Mouse (Mus musculus): ENCODE measurements around the gene Rpf1. TPM values are rescaled to one million over a fixed set of nuclear protein-coding genes. Genes with fewer than 3 reads are reported as not detected.

The Rpf1 gene
- polyA plus RNA-seq, 1 experiment from 2014 or later: 35.0 TPM

- peak overlapping the region; percentile 90 for H3K9ac ChIP-seq (ENCODE audit: low read length)
- H3K27me3 ChIP-seq (ENCODE audit: control insufficient read depth, insufficient read depth, low read length): no peaks in the 10 kb centered on the region
- H3K4me3 ChIP-seq (ENCODE audit: control insufficient read depth in 1 of 2, insufficient read depth in 1 of 2, low read depth in 1 of 2, low read length in 2 of 2): peak overlapping the region; percentile 75 to 84
- H3K4me1 ChIP-seq (ENCODE audit: control insufficient read depth in 2 of 2, insufficient read depth in 2 of 2, low read length in 2 of 2): peaks cover 6 to 36% of the 10 kb centered on the region in 2 experiments
- H3K9me3 ChIP-seq (ENCODE audit: control insufficient read depth, low read length): no peaks in the 10 kb centered on the region
- H3K36me3 ChIP-seq (ENCODE audit: control insufficient read depth, insufficient read depth, low read length): peaks cover 27% of the 10 kb centered on the region
- peak overlapping the region; percentile 96 to 99 for H3K27ac ChIP-seq (replicated peaks in 1 of 2; ENCODE audit: control insufficient read depth in 1 of 2, insufficient read depth in 1 of 2, low read depth in 2 of 2, low read length in 2 of 2)
- peak; percentile 72 for ATAC-seq (ENCODE audit: insufficient number of reproducible peaks, insufficient read depth, low FRiP score, low read depth)
- WGBS: under 1% methylated on average over 56 of the region's 57 CpGs
- peak overlapping the region; percentile 94 for H3K4me2 ChIP-seq (ENCODE audit: low read length)
Observed at GRCm38 (mm10) chr3:146500003-146500809, 21.0 kb downstream of the Rpf1 start.

GRCm38 (mm10) chr3:146499431-146500002 is 21.7 kb downstream of the Rpf1 start, which contains the start of the genes Spata1 and Gng5:
TSS of gene Spata1 (minus strand) at chr3:146499753.
TSS of gene Gng5 (plus strand) at chr3:146499807.
- Histone ChIP-seq H3K36me3 (ENCODE audit: control insufficient read depth, insufficient read depth, low read length) (peaks cover 20% of the 10 kb centered on the region), H3K4me1 (ENCODE audit: control insufficient read depth in 2 of 2, insufficient read depth in 2 of 2, low read length in 2 of 2) (peaks cover 6 to 36% of the 10 kb centered on the region in 2 experiments), H3K9me3 (ENCODE audit: control insufficient read depth, low read length) (no peaks in the 10 kb centered on the region), H3K4me2 (ENCODE audit: low read length) (peak within 1 kb of the TSS; percentile 94), H3K27ac (replicated peaks in 1 of 2; ENCODE audit: control insufficient read depth in 1 of 2, insufficient read depth in 1 of 2, low read depth in 2 of 2, low read length in 2 of 2) (peak within 1 kb of the TSS; percentile 96 to 99), H3K9ac (ENCODE audit: low read length) (peak within 1 kb of the TSS; percentile 90), H3K4me3 (ENCODE audit: control insufficient read depth in 1 of 2, insufficient read depth in 1 of 2, low read depth in 1 of 2, low read length in 2 of 2) (peak within 1 kb of the TSS; percentile 75 to 84), H3K27me3 (ENCODE audit: control insufficient read depth, insufficient read depth, low read length) (no peaks in the 10 kb centered on the region)
- ATAC-seq (ENCODE audit: insufficient number of reproducible peaks, insufficient read depth, low FRiP score, low read depth): peak; percentile 95
- WGBS: 0% methylated on average over 47 of the region's 88 CpGs

GRCm38 (mm10) chr3:146498989-146499388 is 22.2 kb downstream of the Rpf1 start:
- Histone ChIP-seq H3K27me3 (ENCODE audit: control insufficient read depth, insufficient read depth, low read length) (no peaks in the 10 kb centered on the region), H3K9ac (ENCODE audit: low read length) (peak overlapping the region; percentile 90), H3K4me2 (ENCODE audit: low read length) (peak overlapping the region; percentile 70), H3K4me1 (ENCODE audit: control insufficient read depth in 2 of 2, insufficient read depth in 2 of 2, low read length in 2 of 2) (peaks cover 6 to 33% of the 10 kb centered on the region in 2 experiments), H3K36me3 (ENCODE audit: control insufficient read depth, insufficient read depth, low read length) (peaks cover 15% of the 10 kb centered on the region), H3K9me3 (ENCODE audit: control insufficient read depth, low read length) (no peaks in the 10 kb centered on the region), H3K27ac (replicated peaks in 1 of 2; ENCODE audit: control insufficient read depth in 1 of 2, insufficient read depth in 1 of 2, low read depth in 2 of 2, low read length in 2 of 2) (peak overlapping the region; percentile 83 to 96), H3K4me3 (ENCODE audit: control insufficient read depth in 1 of 2, insufficient read depth in 1 of 2, low read depth in 1 of 2, low read length in 2 of 2) (peak overlapping the region; percentile 75 to 84)
- no peak for ATAC-seq (ENCODE audit: insufficient number of reproducible peaks, insufficient read depth, low FRiP score, low read depth)
- WGBS: 3% methylated on average over 13 of the region's 13 CpGs

- no peak overlapping the region for H3K4me3 ChIP-seq (ENCODE audit: control insufficient read depth in 1 of 2, insufficient read depth in 1 of 2, low read depth in 1 of 2, low read length in 2 of 2)
- H3K27ac ChIP-seq (replicated peaks in 1 of 2; ENCODE audit: control insufficient read depth in 1 of 2, insufficient read depth in 1 of 2, low read depth in 2 of 2, low read length in 2 of 2): no peak overlapping the region
- ATAC-seq (ENCODE audit: insufficient number of reproducible peaks, insufficient read depth, low FRiP score, low read depth): no peak
- H3K4me2 ChIP-seq (ENCODE audit: low read length): no peak overlapping the region
- WGBS: 87% methylated on average over 8 of the region's 8 CpGs
- H3K27me3 ChIP-seq (ENCODE audit: control insufficient read depth, insufficient read depth, low read length): no peaks in the 10 kb centered on the region
- H3K36me3 ChIP-seq (ENCODE audit: control insufficient read depth, insufficient read depth, low read length): no peaks in the 10 kb centered on the region
- H3K4me1 ChIP-seq (ENCODE audit: control insufficient read depth in 2 of 2, insufficient read depth in 2 of 2, low read length in 2 of 2): peaks cover 4 to 5% of the 10 kb centered on the region in 2 experiments; a peak in 3 of 4 replicates
- no peak overlapping the region for H3K9ac ChIP-seq (ENCODE audit: low read length)
- H3K9me3 ChIP-seq (ENCODE audit: control insufficient read depth, low read length): no peaks in the 10 kb centered on the region
Observed at GRCm38 (mm10) chr3:146494941-146495340, 26.3 kb downstream of the Rpf1 start.

- Histone ChIP-seq H3K4me2 (ENCODE audit: low read length) (no peak overlapping the region), H3K4me1 (ENCODE audit: control insufficient read depth in 2 of 2, insufficient read depth in 2 of 2, low read length in 2 of 2) (no peaks in the 10 kb centered on the region), H3K27ac (replicated peaks in 1 of 2; ENCODE audit: control insufficient read depth in 1 of 2, insufficient read depth in 1 of 2, low read depth in 2 of 2, low read length in 2 of 2) (no peak overlapping the region), H3K4me3 (ENCODE audit: control insufficient read depth in 1 of 2, insufficient read depth in 1 of 2, low read depth in 1 of 2, low read length in 2 of 2) (no peak overlapping the region), H3K9me3 (ENCODE audit: control insufficient read depth, low read length) (no peaks in the 10 kb centered on the region), H3K36me3 (ENCODE audit: control insufficient read depth, insufficient read depth, low read length) (no peaks in the 10 kb centered on the region), H3K9ac (ENCODE audit: low read length) (no peak overlapping the region), H3K27me3 (ENCODE audit: control insufficient read depth, insufficient read depth, low read length) (no peaks in the 10 kb centered on the region)
- no peak for ATAC-seq (ENCODE audit: insufficient number of reproducible peaks, insufficient read depth, low FRiP score, low read depth)
- WGBS: 81% methylated on average over 4 of the region's 4 CpGs
Observed at GRCm38 (mm10) chr3:146486464-146486863, 34.8 kb downstream of the Rpf1 start.

- Histone ChIP-seq H3K36me3 (ENCODE audit: control insufficient read depth, insufficient read depth, low read length) (no peaks in the 10 kb centered on the region), H3K27ac (replicated peaks in 1 of 2; ENCODE audit: control insufficient read depth in 1 of 2, insufficient read depth in 1 of 2, low read depth in 2 of 2, low read length in 2 of 2) (no peak overlapping the region), H3K4me3 (ENCODE audit: control insufficient read depth in 1 of 2, insufficient read depth in 1 of 2, low read depth in 1 of 2, low read length in 2 of 2) (no peak overlapping the region), H3K4me1 (ENCODE audit: control insufficient read depth in 2 of 2, insufficient read depth in 2 of 2, low read length in 2 of 2) (no peaks in the 10 kb centered on the region), H3K4me2 (ENCODE audit: low read length) (no peak overlapping the region), H3K27me3 (ENCODE audit: control insufficient read depth, insufficient read depth, low read length) (no peaks in the 10 kb centered on the region), H3K9ac (ENCODE audit: low read length) (no peak overlapping the region), H3K9me3 (ENCODE audit: control insufficient read depth, low read length) (no peaks in the 10 kb centered on the region)
- WGBS: 64% methylated on average over 2 of the region's 2 CpGs
- no peak for ATAC-seq (ENCODE audit: insufficient number of reproducible peaks, insufficient read depth, low FRiP score, low read depth)
Observed at GRCm38 (mm10) chr3:146482044-146482443, 39.2 kb downstream of the Rpf1 start.

- Histone ChIP-seq H3K4me3 (ENCODE audit: control insufficient read depth in 1 of 2, insufficient read depth in 1 of 2, low read depth in 1 of 2, low read length in 2 of 2) (no peak overlapping the region), H3K27me3 (ENCODE audit: control insufficient read depth, insufficient read depth, low read length) (no peaks in the 10 kb centered on the region), H3K4me1 (ENCODE audit: control insufficient read depth in 2 of 2, insufficient read depth in 2 of 2, low read length in 2 of 2) (no peaks in the 10 kb centered on the region), H3K36me3 (ENCODE audit: control insufficient read depth, insufficient read depth, low read length) (no peaks in the 10 kb centered on the region), H3K4me2 (ENCODE audit: low read length) (no peak overlapping the region), H3K27ac (replicated peaks in 1 of 2; ENCODE audit: control insufficient read depth in 1 of 2, insufficient read depth in 1 of 2, low read depth in 2 of 2, low read length in 2 of 2) (no peak overlapping the region), H3K9ac (ENCODE audit: low read length) (no peak overlapping the region), H3K9me3 (ENCODE audit: control insufficient read depth, low read length) (no peaks in the 10 kb centered on the region)
- WGBS: 85% methylated on average over 3 of the region's 3 CpGs
- ATAC-seq (ENCODE audit: insufficient number of reproducible peaks, insufficient read depth, low FRiP score, low read depth): no peak
Observed at GRCm38 (mm10) chr3:146474428-146474827, 46.8 kb downstream of the Rpf1 start.

Data from heart, embryonic 14.5 days (tissue).